In genomic region chr9:88733182-88733581, GRCm38 (mm10) we compare ENCODE assay signal across 16 mouse cellular contexts. TPM values are rescaled to one million over a fixed set of nuclear protein-coding genes. Genes with fewer than 3 reads are reported as not detected.
DNase-seq lines count a peak whose midpoint lies in the region; ATAC-seq and TF ChIP-seq lines count a peak whose summit lies in the region.
"Not testable (repeated sequence)": the region's sequence is repeated elsewhere in the genome, so short reads cannot be mapped to it uniquely, and the experiment has no call there.
"Had no signal": no experiment of that assay in that cellular context is flagged by ENCODE, and none has a peak within 500 bp of the region (broad histone marks: within the 10 kb centered on the region; RNA-seq: fewer than 3 reads in every experiment).

No protein-coding gene starts in this region.

- peak; percentile 10; the same call in 1 of the 2 replicates for ATAC-seq in granulocyte monocyte progenitor cell, adult 5-6 weeks (replicated peaks; ENCODE audit: poor library complexity, severe bottlenecking)
- ATAC-seq in intestine, embryonic 16.5 days: peak; percentile 71
- peak; percentile 88 for ATAC-seq in lung, embryonic 14.5 days (ENCODE audit: insufficient read depth)
- peak; percentile 97 for ATAC-seq in lung, postnatal 0 days
- 0 out of 2 replicates have a peak, but pooled peaks have one; percentile 15 for ATAC-seq in monocyte, adult 5-6 weeks (replicated peaks; ENCODE audit: insufficient number of reproducible peaks, low FRiP score, low TSS enrichment, poor library complexity, severe bottlenecking)

- peak; percentile 80 for TF ChIP-seq EP300 in lung, postnatal 0 days (IDR thresholded peaks at IDR 0.05)

- H3K27me3 ChIP-seq in intestine, embryonic 16.5 days (replicated peaks; ENCODE audit: control insufficient read depth, insufficient read depth, low read length); lung, embryonic 14.5 days (ENCODE audit: insufficient read depth, low read length); lung, postnatal 0 days (replicated peaks; ENCODE audit: insufficient read depth, low read length): not testable (repeated sequence)

- not testable (repeated sequence) for H3K4me1 ChIP-seq in intestine, embryonic 16.5 days (ENCODE audit: control insufficient read depth, insufficient read depth, low read length); lung, embryonic 14.5 days (ENCODE audit: insufficient read depth); lung, postnatal 0 days (ENCODE audit: insufficient read depth, low read depth, low read length)

- not testable (repeated sequence) for H3K36me3 ChIP-seq in intestine, embryonic 16.5 days (ENCODE audit: control insufficient read depth, insufficient read depth, low read length); lung, embryonic 14.5 days (ENCODE audit: insufficient read depth); lung, postnatal 0 days (ENCODE audit: insufficient read depth, low read length)

- H3K27ac ChIP-seq in intestine, embryonic 16.5 days (ENCODE audit: low read length); lung, embryonic 14.5 days (ENCODE audit: low read depth); lung, postnatal 0 days (ENCODE audit: low read length): not testable (repeated sequence)

- not testable (repeated sequence) for TF ChIP-seq CTCF in lung, embryonic 14.5 days (IDR thresholded peaks at IDR 0.05; ENCODE audit: low read depth); lung, postnatal 0 days (IDR thresholded peaks at IDR 0.05)

- WGBS in intestine, embryonic 16.5 days: 71% methylated on average over 1 of the region's 1 CpGs
- WGBS in lung, embryonic 14.5 days: 77% methylated on average over 1 of the region's 1 CpGs
- WGBS in lung, postnatal 0 days: 64% methylated on average over 1 of the region's 1 CpGs

- not testable (repeated sequence) for H3K4me3 ChIP-seq in intestine, embryonic 16.5 days (ENCODE audit: low read length); lung, embryonic 14.5 days (ENCODE audit: low read depth, low read length); lung, postnatal 0 days (ENCODE audit: low read depth, low read length)

- not testable (repeated sequence) for H3K9ac ChIP-seq in intestine, embryonic 16.5 days (ENCODE audit: low read depth, low read length); lung, embryonic 14.5 days; lung, postnatal 0 days (replicated peaks; ENCODE audit: low read depth)

- H3K4me2 ChIP-seq in intestine, embryonic 16.5 days (ENCODE audit: low read depth, low read length); lung, embryonic 14.5 days; lung, postnatal 0 days (replicated peaks; ENCODE audit: low read depth, low read length): not testable (repeated sequence)

- not testable (repeated sequence) for H3K9me3 ChIP-seq in intestine, embryonic 16.5 days (ENCODE audit: control insufficient read depth, low read length); lung, embryonic 14.5 days (ENCODE audit: low read depth, low read length); lung, postnatal 0 days (ENCODE audit: low read length)

- peak; percentile 40 for DNase-seq in lung, embryonic 14.5 days
- peak; percentile 90 for DNase-seq in lung, postnatal 0 days (ENCODE audit: low spot score)
- DNase-seq in lung, postnatal 25 days (ENCODE audit: low spot score): peak; percentile 85

RNA-seq across cellular contexts. Expression of gene Bcl2a1d, which starts 1.5 kb away (rescaled TPM):
- total RNA-seq in granulocyte monocyte progenitor cell, adult 5-6 weeks (2014; fragmentation: Nextera tagmentation): not detected in 2 replicates
- 1.5 TPM in 1 of 2 replicates, not detected in the other for total RNA-seq in granulocyte monocyte progenitor cell, adult 5-6 weeks (2017)
- polyA plus RNA-seq in intestine, embryonic 16.5 days (2015; fragmentation: Nextera tagmentation; extraction: Ambion mirVana): 0.64 and 0.82 TPM in 2 replicates
- polyA plus RNA-seq in lung, embryonic 14.5 days (2014; fragmentation: Nextera tagmentation; extraction: Ambion mirVana): 1.1 and 1.2 TPM in 2 replicates
- 18.0 and 18.2 TPM in 2 replicates for polyA plus RNA-seq in lung, postnatal 0 days (2015; fragmentation: Nextera tagmentation; extraction: Ambion mirVana)
- total RNA-seq in monocyte, adult 5-6 weeks (2017): 257 to 385 TPM (median 377 TPM) in 3 replicates
- total RNA-seq: common myeloid progenitor, adult 5-6 weeks; gastrocnemius, adult 2 months; gastrocnemius, postnatal 14 days had no signal
- polyA plus RNA-seq: embryonic facial prominence, embryonic 12.5 days; embryonic facial prominence, embryonic 15.5 days; forebrain, embryonic 11.5 days; forebrain, embryonic 14.5 days; forebrain, postnatal 0 days; heart, embryonic 12.5 days; hindbrain, embryonic 13.5 days had no signal

RNA-seq across cellular contexts. Expression of gene Mthfsl, which starts 13.1 kb away (rescaled TPM):
- total RNA-seq in granulocyte monocyte progenitor cell, adult 5-6 weeks (2014; fragmentation: Nextera tagmentation): 20.8 and 41.6 TPM in 2 replicates
- 14.0 and 22.6 TPM in 2 replicates for total RNA-seq in granulocyte monocyte progenitor cell, adult 5-6 weeks (2017)
- 40.2 and 49.1 TPM in 2 replicates for polyA plus RNA-seq in intestine, embryonic 16.5 days (2015; fragmentation: Nextera tagmentation; extraction: Ambion mirVana)
- 30.6 and 31.6 TPM in 2 replicates for polyA plus RNA-seq in lung, embryonic 14.5 days (2014; fragmentation: Nextera tagmentation; extraction: Ambion mirVana)
- polyA plus RNA-seq in lung, postnatal 0 days (2015; fragmentation: Nextera tagmentation; extraction: Ambion mirVana): 52.5 and 58.2 TPM in 2 replicates
- 55.6 to 71.6 TPM (median 62.4 TPM) in 3 replicates for total RNA-seq in monocyte, adult 5-6 weeks (2017)

Comparison
In these comparisons a context has a peak if more than half of its experiments do, and no peak if none do; other contexts are left out.
1. ATAC-seq: peak in every context shown above with its lines; median percentile 97 in lung, postnatal 0 days; 88 in lung, embryonic 14.5 days; 71 in intestine, embryonic 16.5 days; 15 in monocyte, adult 5-6 weeks; 10 in granulocyte monocyte progenitor cell, adult 5-6 weeks.
2. DNase-seq: peak in every context shown above with its lines; median percentile 90 in lung, postnatal 0 days; 85 in lung, postnatal 25 days; 40 in lung, embryonic 14.5 days.